Mouse (Mus musculus) neural tube, embryonic 11.5 days (tissue): ENCODE results near the gene Tcf20. TPM values are rescaled to one million over a fixed set of nuclear protein-coding genes. Genes with fewer than 3 reads are reported as not detected.

Experiments
- ATAC-seq: fragments of 200-750 bp; cut with Nextera tagmentation; 2 replicates; pipeline ENCODE4 v1.8.0; 2017; ENCODE audit warnings: moderate number of reproducible peaks, mild to moderate bottlenecking, moderate TSS enrichment, moderate library complexity; ENCODE audit not compliant: insufficient read depth, low FRiP score, low TSS enrichment
- DNase-seq: peaks from one replicate; pipeline ENCODE4 v3.0.0-alpha.2; 2015; ENCODE audit warnings: low spot score
- H3K27ac ChIP-seq: fragments of 300-500 bp; sonication (generic); 2 replicates; pipeline ENCODE4 v1.5.1; 2014; ENCODE audit warnings: low read depth, mild to moderate bottlenecking, low read length
- H3K27me3 ChIP-seq: fragments of 300-500 bp; sonication (generic); 2 replicates; pipeline ENCODE4 v1.6.1; 2014; ENCODE audit warnings: mild to moderate bottlenecking, low read length, mixed read lengths; ENCODE audit not compliant: control insufficient read depth, insufficient read depth
- H3K36me3 ChIP-seq: fragments of 300-500 bp; sonication (generic); 2 replicates; pipeline ENCODE4 v1.6.1; 2014; ENCODE audit warnings: mild to moderate bottlenecking, low read length, moderate library complexity, mixed read lengths; ENCODE audit not compliant: control insufficient read depth, insufficient read depth
- H3K4me1 ChIP-seq: fragments of 300-500 bp; sonication (generic); 2 replicates; pipeline ENCODE4 v1.6.1; 2014; ENCODE audit warnings: low read length, mixed read lengths; ENCODE audit not compliant: control insufficient read depth, insufficient read depth
- H3K4me2 ChIP-seq: fragments of 300-500 bp; sonication (generic); 2 replicates; pipeline ENCODE4 v1.6.1; 2014; ENCODE audit warnings: low read depth, mild to moderate bottlenecking, moderate library complexity
- H3K4me3 ChIP-seq: fragments of 300-500 bp; sonication (generic); 2 replicates; pipeline ENCODE4 v1.5.1; 2014; ENCODE audit warnings: low read depth, low read length
- H3K9ac ChIP-seq: fragments of 300-500 bp; sonication (generic); 2 replicates; pipeline ENCODE4 v1.6.1; 2014; ENCODE audit warnings: mild to moderate bottlenecking, low read length
- H3K9me3 ChIP-seq: fragments of 300-500 bp; sonication (generic); 2 replicates; pipeline ENCODE4 v1.6.1; 2016; ENCODE audit warnings: low read length; ENCODE audit not compliant: control insufficient read depth
- WGBS: fragments of 180-500 bp; shearing (Covaris S2); extraction: QIAGEN DNeasy Blood & Tissue Kit; methylation state at CpG from one replicate; pipeline ENCODE4 v1.1.7; 2014; 5-methylcytosine and 5-hydroxymethylcytosine counted together
- polyA plus RNA-seq: library from polyadenylated mRNA; unstranded; fragments of >200 nt; fragmentation: Nextera tagmentation; extraction: Ambion mirVana; gene quantifications from 2 replicates; pipeline ENCODE4 v1.2.1, GENCODE M21; 2014

Tcf20 gene
- polyA plus RNA-seq, 1 experiment from 2014 or later, result 12.4 TPM

DNA sequence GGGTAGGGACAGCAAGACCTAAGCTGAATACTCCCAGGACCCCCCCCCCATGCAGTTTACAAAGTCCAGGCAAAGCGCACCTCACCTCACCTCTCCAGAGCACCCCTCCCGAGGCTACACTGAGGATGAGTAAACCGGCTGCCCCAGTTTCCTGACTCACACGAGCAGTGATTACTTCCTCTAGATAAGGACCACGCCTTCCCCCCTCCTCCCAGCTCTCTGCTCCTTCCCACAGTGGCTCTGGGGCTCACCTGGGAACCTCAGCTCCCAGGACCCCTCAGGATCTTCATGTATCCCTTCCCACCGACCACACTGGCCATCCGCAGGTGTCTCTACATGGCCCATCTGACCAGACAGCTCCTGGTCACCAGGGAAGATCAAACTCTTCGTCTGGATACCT, 58.8 kb downstream of the Tcf20 start:
- no peaks in the 10 kb centered on the region for H3K36me3 ChIP-seq
- no peak for DNase-seq
- no peak for ATAC-seq
- WGBS, result 51% methylated on average over 8 of the region's 8 CpGs
- no peak overlapping the region for H3K9ac ChIP-seq
- H3K4me1 ChIP-seq, result peaks cover 41% of the 10 kb centered on the region
- H3K4me3 ChIP-seq, result no peak overlapping the region
- H3K4me2 ChIP-seq, result no peak overlapping the region
- no peak overlapping the region for H3K27ac ChIP-seq
- H3K9me3 ChIP-seq, result no peaks in the 10 kb centered on the region
- H3K27me3 ChIP-seq, result peaks cover 6% of the 10 kb centered on the region; the same call in 1 of the 2 replicates

GRCm38 (mm10) chr15:82928023-82928422, 59.6 kb downstream of the Tcf20 start:
- Histone ChIP-seq H3K36me3 (no peaks in the 10 kb centered on the region), H3K4me1 (peaks cover 39% of the 10 kb centered on the region), H3K4me2 (no peak overlapping the region), H3K9ac (no peak overlapping the region), H3K4me3 (no peak overlapping the region), H3K27me3 (peaks cover 11% of the 10 kb centered on the region; the same call in 1 of the 2 replicates), H3K27ac (no peak overlapping the region), H3K9me3 (no peaks in the 10 kb centered on the region)
- WGBS, result 9% methylated on average over 6 of the region's 6 CpGs
- no peak for DNase-seq
- ATAC-seq, result no peak

GRCm38 (mm10) chr15:82927057-82927456, 60.6 kb downstream of the Tcf20 start:
- Histone ChIP-seq H3K4me2 (no peak overlapping the region), H3K4me3 (no peak overlapping the region), H3K9me3 (no peaks in the 10 kb centered on the region), H3K4me1 (peaks cover 45% of the 10 kb centered on the region), H3K9ac (no peak overlapping the region), H3K27ac (no peak overlapping the region), H3K27me3 (peaks cover 13% of the 10 kb centered on the region; the same call in 1 of the 2 replicates), H3K36me3 (no peaks in the 10 kb centered on the region)
- DNase-seq, result no peak
- 72% methylated on average over 5 of the region's 5 CpGs for WGBS
- ATAC-seq, result no peak

GRCm38 (mm10) chr15:82924679-82925425, 62.8 kb downstream of the Tcf20 start:
- H3K4me1 ChIP-seq, result peaks cover 58% of the 10 kb centered on the region
- no peak overlapping the region for H3K4me2 ChIP-seq
- ATAC-seq (no peak), DNase-seq (peak; percentile 65)
- 0 out of 2 replicates have a peak, but pooled peaks cover 9% of the 10 kb centered on the region for H3K27me3 ChIP-seq
- H3K9ac ChIP-seq, result no peak overlapping the region
- no peak overlapping the region for H3K27ac ChIP-seq
- WGBS, result 1% methylated on average over 10 of the region's 11 CpGs
- no peaks in the 10 kb centered on the region for H3K36me3 ChIP-seq
- no peaks in the 10 kb centered on the region for H3K9me3 ChIP-seq
- H3K4me3 ChIP-seq, result no peak overlapping the region

GRCm38 (mm10) chr15:82923531-82923930, 64.1 kb downstream of the Tcf20 start:
- ATAC-seq (no peak), DNase-seq (no peak)
- Histone ChIP-seq H3K27ac (no peak overlapping the region), H3K4me3 (no peak overlapping the region), H3K9me3 (no peaks in the 10 kb centered on the region), H3K36me3 (no peaks in the 10 kb centered on the region), H3K4me1 (peaks cover 46% of the 10 kb centered on the region), H3K4me2 (no peak overlapping the region), H3K9ac (no peak overlapping the region), H3K27me3 (peaks cover 9% of the 10 kb centered on the region; the same call in 1 of the 2 replicates)
- 69% methylated on average over 5 of the region's 5 CpGs for WGBS

GRCm38 (mm10) chr15:82922755-82923154, 64.9 kb downstream of the Tcf20 start:
- Histone ChIP-seq H3K9me3 (no peaks in the 10 kb centered on the region), H3K27me3 (peaks cover 9% of the 10 kb centered on the region; the same call in 1 of the 2 replicates), H3K4me3 (no peak overlapping the region), H3K36me3 (no peaks in the 10 kb centered on the region), H3K4me2 (no peak overlapping the region), H3K9ac (no peak overlapping the region), H3K27ac (no peak overlapping the region), H3K4me1 (peaks cover 42% of the 10 kb centered on the region)
- ATAC-seq (no peak), DNase-seq (no peak)
- 69% methylated on average over 4 of the region's 4 CpGs for WGBS

DNA sequence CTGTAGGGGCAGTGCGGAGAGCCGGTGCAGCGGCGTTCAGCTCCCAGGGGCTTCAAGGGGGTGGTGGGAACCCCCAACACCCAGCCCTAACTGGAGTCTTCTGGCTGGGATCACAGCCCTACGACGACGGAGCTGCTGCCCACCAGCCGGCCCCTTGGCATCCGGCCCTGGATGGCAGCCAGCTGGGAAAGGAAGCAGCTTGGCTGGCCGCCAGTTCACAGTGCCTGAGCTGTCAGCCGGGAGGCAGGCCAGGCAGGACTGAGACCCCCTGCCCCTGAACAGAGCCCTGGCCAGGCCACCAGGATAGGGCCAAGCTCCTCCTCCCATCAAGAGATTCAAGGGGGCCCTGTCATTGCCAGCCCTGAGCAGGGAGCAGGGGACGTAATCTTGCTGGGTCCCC, 65.6 kb downstream of the Tcf20 start:
- H3K27ac ChIP-seq, result no peak overlapping the region
- H3K4me3 ChIP-seq, result no peak overlapping the region
- WGBS, result 49% methylated on average over 12 of the region's 12 CpGs
- H3K9me3 ChIP-seq, result no peaks in the 10 kb centered on the region
- H3K36me3 ChIP-seq, result no peaks in the 10 kb centered on the region
- ATAC-seq (peak; percentile 33; the same call in 1 of the 2 replicates), DNase-seq (peak; percentile 67)
- peaks cover 9% of the 10 kb centered on the region; the same call in 1 of the 2 replicates for H3K27me3 ChIP-seq
- H3K9ac ChIP-seq, result no peak overlapping the region
- no peak overlapping the region for H3K4me2 ChIP-seq
- H3K4me1 ChIP-seq, result peaks cover 42% of the 10 kb centered on the region

DNA sequence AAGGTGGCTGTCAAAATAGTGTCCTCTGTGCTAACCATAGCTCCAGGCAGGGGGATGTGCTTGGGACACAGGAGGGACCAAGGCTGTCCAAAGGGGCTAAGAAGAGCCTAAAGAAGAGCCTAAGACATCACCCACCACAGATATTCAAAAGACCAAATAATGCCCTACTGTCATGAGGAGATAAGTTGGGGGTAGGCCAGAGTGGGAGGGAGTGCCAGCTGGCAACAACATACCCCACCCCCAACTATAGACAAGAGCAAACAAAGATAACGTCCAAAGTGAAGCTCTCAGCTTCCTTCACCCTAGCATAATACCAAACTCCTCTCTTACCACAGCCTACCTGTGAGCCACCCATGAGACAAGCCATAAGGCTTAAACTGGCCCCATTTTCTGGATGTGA, 66.1 kb downstream of the Tcf20 start:
- no peak overlapping the region for H3K9ac ChIP-seq

More for the DNA sequence above, 66.1 kb downstream of the Tcf20 start:
- WGBS, result 67% methylated on average over 1 of the region's 1 CpGs
- Histone ChIP-seq H3K9me3 (no peaks in the 10 kb centered on the region), H3K27me3 (peaks cover 9% of the 10 kb centered on the region; the same call in 1 of the 2 replicates), H3K4me1 (peaks cover 37% of the 10 kb centered on the region), H3K27ac (no peak overlapping the region), H3K4me2 (no peak overlapping the region), H3K4me3 (no peak overlapping the region), H3K36me3 (no peaks in the 10 kb centered on the region)
- DNase-seq, result no peak
- no peak for ATAC-seq
